Mouse (Mus musculus): Measurements from ENCODE around the gene Lgals9. TPM values are rescaled to one million over a fixed set of nuclear protein-coding genes. Genes with fewer than 3 reads are reported as not detected.

Lgals9 gene
- polyA plus RNA-seq, 1 experiment = 103 TPM

DNA sequence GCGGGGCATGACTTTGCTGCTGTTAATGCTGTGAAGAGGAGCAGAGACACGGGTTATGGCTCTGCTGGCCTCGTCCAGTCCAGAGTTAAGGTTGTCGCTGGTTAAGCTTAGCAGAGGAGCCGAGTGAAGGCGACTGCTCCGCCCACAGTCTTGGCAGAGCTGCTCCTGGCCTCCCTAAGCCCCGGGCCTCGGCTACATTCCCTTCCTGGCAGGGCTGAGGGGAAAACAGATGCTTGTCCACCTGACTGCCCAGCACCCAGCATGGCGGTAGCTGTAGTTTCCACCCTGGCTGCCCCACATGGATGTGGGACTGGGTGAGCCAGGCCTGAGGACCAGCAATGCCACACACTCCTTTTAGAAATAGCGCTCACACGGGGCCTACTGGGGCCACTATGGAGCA lies 31.5 kb upstream of the Lgals9 start:
- H3K4me1 ChIP-seq (ENCODE audit: control insufficient read depth, insufficient read depth, insufficient read length) = no peaks in the 10 kb centered on the region; the same call in 1 of the 2 replicates
- 90% methylated on average over 12 of the region's 12 CpGs for WGBS

DNA sequence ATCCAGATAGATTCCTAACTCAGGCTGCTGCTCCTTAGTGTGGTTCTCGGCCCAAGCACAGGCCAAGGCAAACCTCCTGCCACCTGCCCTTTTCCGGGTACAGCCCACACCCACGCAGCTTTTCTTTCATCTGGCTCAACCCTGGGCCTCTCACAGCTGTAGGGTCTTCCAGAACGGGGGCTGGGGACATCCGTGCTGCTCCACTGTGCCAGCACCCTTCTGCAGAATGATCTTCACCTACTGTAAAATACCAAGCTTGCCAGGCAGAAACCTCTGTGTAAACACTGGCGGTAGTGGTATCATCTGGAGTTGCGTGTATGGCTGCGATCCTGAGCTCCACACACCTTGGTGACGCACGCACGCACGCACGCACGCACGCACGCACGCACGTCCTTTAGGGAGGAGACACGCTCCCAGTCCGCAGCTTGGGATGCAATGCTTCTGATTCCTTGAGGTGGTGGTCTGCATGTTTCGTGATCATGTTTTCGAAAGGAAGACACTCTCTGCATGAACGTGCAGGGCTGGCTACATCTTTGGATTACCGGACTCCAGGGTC lies 31.0 kb upstream of the Lgals9 start:
- Histone ChIP-seq H3K36me3 (ENCODE audit: control insufficient read depth, insufficient read depth, low read length) (peaks cover 2% of the 10 kb centered on the region; the same call in 1 of the 2 replicates), H3K4me1 (ENCODE audit: control insufficient read depth, insufficient read depth, insufficient read length) (no peaks in the 10 kb centered on the region; the same call in 1 of the 2 replicates), H3K27ac (ENCODE audit: insufficient read depth, low read length) (no peak overlapping the region), H3K27me3 (ENCODE audit: control insufficient read depth, insufficient read depth, low read length) (no peaks in the 10 kb centered on the region), H3K4me3 (ENCODE audit: extremely low read depth, insufficient read depth, insufficient read length) (no peak overlapping the region)
- WGBS = 93% methylated on average over 24 of the region's 24 CpGs
- DNase-seq (ENCODE audit: low read depth in 1 of 2, low spot score in 2 of 2) = no peak
- TF ChIP-seq CTCF (IDR thresholded peaks at IDR 0.05; ENCODE audit: extremely low read depth, insufficient read depth, insufficient read length, insufficient replicate concordance) = no peak
- TF ChIP-seq POLR2A (IDR thresholded peaks at IDR 0.05; ENCODE audit: low read depth, low read length) = no peak

More for the DNA sequence above, 31.5 kb upstream of the Lgals9 start:
- no peak for DNase-seq (ENCODE audit: low read depth in 1 of 2, low spot score in 2 of 2)
- TF ChIP-seq POLR2A (IDR thresholded peaks at IDR 0.05; ENCODE audit: low read depth, low read length) = no peak
- TF ChIP-seq CTCF (IDR thresholded peaks at IDR 0.05; ENCODE audit: extremely low read depth, insufficient read depth, insufficient read length, insufficient replicate concordance) = no peak
- no peak overlapping the region for H3K27ac ChIP-seq (ENCODE audit: insufficient read depth, low read length)
- peaks cover 2% of the 10 kb centered on the region; the same call in 1 of the 2 replicates for H3K36me3 ChIP-seq (ENCODE audit: control insufficient read depth, insufficient read depth, low read length)
- no peak overlapping the region for H3K4me3 ChIP-seq (ENCODE audit: extremely low read depth, insufficient read depth, insufficient read length)
- no peaks in the 10 kb centered on the region for H3K27me3 ChIP-seq (ENCODE audit: control insufficient read depth, insufficient read depth, low read length)

DNA sequence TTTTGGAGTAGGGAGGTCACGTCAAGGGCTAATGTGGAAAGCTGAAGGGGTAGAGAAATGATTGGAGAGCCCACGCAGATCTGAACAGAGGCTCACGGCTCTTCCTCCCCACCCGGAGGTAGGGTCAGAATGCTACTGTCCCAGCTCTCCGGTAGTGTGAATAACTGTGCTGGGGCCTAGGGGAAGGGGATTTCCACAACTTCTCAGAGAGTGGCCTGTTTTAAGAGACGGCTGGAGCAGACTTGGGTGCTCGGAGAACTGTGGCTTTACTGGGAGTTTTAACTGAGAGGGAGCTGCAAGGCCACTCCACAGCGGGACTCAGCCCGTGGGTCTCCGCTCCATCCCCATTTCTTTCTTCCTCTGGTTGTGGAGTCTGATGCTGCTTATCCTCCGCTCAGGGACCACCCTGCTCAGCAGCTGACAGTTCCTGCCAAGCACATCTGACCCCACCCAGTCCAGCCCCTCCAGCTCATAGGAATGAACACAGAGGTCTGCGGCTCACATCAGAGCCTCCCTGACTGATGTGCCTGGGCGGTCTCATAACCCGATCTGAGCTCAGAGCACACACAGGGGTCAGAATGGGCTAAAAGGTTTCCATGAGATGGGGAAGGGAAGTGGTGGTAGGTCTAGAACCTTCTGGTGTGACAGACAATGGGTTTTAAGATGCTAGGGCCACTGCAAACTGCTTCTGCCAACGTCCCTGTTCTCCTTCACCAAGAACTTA lies 30.0 kb upstream of the Lgals9 start:
- no peak overlapping the region for H3K4me3 ChIP-seq (ENCODE audit: extremely low read depth, insufficient read depth, insufficient read length)
- H3K4me1 ChIP-seq (ENCODE audit: control insufficient read depth, insufficient read depth, insufficient read length) = no peaks in the 10 kb centered on the region; the same call in 1 of the 2 replicates
- DNase-seq (ENCODE audit: low read depth in 1 of 2, low spot score in 2 of 2) = no peak
- H3K27me3 ChIP-seq (ENCODE audit: control insufficient read depth, insufficient read depth, low read length) = no peaks in the 10 kb centered on the region
- H3K36me3 ChIP-seq (ENCODE audit: control insufficient read depth, insufficient read depth, low read length) = peaks cover 2% of the 10 kb centered on the region; the same call in 1 of the 2 replicates
- TF ChIP-seq POLR2A (IDR thresholded peaks at IDR 0.05; ENCODE audit: low read depth, low read length) (no peak), CTCF (IDR thresholded peaks at IDR 0.05; ENCODE audit: extremely low read depth, insufficient read depth, insufficient read length, insufficient replicate concordance) (no peak)
- 89% methylated on average over 15 of the region's 15 CpGs for WGBS
- no peak overlapping the region for H3K27ac ChIP-seq (ENCODE audit: insufficient read depth, low read length)

DNA sequence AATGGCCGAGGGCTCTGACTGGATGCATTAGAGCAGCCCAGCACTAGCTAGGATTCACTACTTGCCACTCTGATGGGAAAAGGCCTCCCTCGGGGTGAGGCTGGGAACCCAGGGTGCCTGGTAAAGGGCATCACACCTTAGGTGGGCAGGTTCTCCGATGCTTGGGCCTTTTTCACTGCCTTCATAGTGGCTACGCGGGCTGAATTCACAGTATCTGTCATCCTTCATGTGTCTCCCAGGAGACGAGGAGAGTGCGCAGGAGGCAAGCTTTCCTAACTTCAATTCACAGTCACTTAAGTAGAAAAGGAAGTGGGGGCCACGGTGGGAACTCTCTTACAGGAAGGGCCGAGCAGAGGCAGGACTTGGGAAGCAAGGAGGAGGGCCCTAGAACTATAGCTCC lies 29.1 kb upstream of the Lgals9 start:
- no peak for DNase-seq (ENCODE audit: low read depth in 1 of 2, low spot score in 2 of 2)
- WGBS = 79% methylated on average over 9 of the region's 9 CpGs
- H3K27me3 ChIP-seq (ENCODE audit: control insufficient read depth, insufficient read depth, low read length) = no peaks in the 10 kb centered on the region
- no peaks in the 10 kb centered on the region; the same call in 1 of the 2 replicates for H3K4me1 ChIP-seq (ENCODE audit: control insufficient read depth, insufficient read depth, insufficient read length)
- no peak for TF ChIP-seq CTCF (IDR thresholded peaks at IDR 0.05; ENCODE audit: extremely low read depth, insufficient read depth, insufficient read length, insufficient replicate concordance)
- TF ChIP-seq POLR2A (IDR thresholded peaks at IDR 0.05; ENCODE audit: low read depth, low read length) = no peak
- H3K27ac ChIP-seq (ENCODE audit: insufficient read depth, low read length) = no peak overlapping the region
- H3K36me3 ChIP-seq (ENCODE audit: control insufficient read depth, insufficient read depth, low read length) = peaks cover 2% of the 10 kb centered on the region; the same call in 1 of the 2 replicates
- H3K4me3 ChIP-seq (ENCODE audit: extremely low read depth, insufficient read depth, insufficient read length) = no peak overlapping the region

DNA sequence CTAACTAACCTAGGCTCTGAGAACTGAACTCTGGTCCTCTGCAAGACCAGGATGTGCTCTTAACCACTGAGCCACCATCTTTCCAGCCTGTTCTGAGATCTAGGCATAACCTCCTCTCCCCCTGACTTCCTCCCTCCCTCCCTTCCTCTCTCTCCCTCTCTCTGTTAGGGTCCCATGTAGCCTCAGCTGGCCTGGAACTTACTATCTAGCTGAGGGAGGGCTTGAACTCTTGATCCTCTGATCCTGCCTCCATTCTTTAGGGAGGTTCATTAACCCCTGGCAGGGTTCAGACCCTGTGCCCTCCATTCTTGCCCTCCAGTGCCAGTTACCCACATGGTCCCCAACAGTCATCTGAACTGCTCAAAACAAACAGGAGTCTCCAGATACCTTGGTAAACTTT lies 28.3 kb upstream of the Lgals9 start:
- TF ChIP-seq POLR2A (IDR thresholded peaks at IDR 0.05; ENCODE audit: low read depth, low read length) (no peak), CTCF (IDR thresholded peaks at IDR 0.05; ENCODE audit: extremely low read depth, insufficient read depth, insufficient read length, insufficient replicate concordance) (no peak)
- Histone ChIP-seq H3K4me3 (ENCODE audit: extremely low read depth, insufficient read depth, insufficient read length) (no peak overlapping the region), H3K27ac (ENCODE audit: insufficient read depth, low read length) (no peak overlapping the region), H3K4me1 (ENCODE audit: control insufficient read depth, insufficient read depth, insufficient read length) (no peaks in the 10 kb centered on the region; the same call in 1 of the 2 replicates), H3K27me3 (ENCODE audit: control insufficient read depth, insufficient read depth, low read length) (no peaks in the 10 kb centered on the region), H3K36me3 (ENCODE audit: control insufficient read depth, insufficient read depth, low read length) (peaks cover 2% of the 10 kb centered on the region; the same call in 1 of the 2 replicates)
- no peak for DNase-seq (ENCODE audit: low read depth in 1 of 2, low spot score in 2 of 2)

DNA sequence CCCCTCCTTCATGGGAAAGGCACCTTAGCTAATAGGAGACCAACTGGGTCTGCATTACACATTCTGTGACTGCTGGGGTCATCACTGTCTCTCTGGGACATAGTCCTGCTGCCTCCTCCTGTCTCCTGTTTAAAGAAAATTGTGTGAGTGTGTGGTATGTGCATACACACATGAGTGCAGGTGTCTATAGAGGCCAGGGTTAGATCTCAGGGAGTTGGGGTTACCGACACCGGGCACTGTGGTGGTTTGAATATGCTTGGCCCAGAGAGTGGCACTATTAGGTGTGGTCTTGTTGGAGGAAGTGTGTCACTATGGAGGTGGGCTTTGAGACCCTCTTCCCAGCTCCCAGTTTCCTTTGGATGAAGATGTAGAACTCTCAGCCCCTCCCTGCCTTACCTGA lies 27.8 kb upstream of the Lgals9 start:
- 98% methylated on average over 2 of the region's 2 CpGs for WGBS
- Histone ChIP-seq H3K27me3 (ENCODE audit: control insufficient read depth, insufficient read depth, low read length) (no peaks in the 10 kb centered on the region), H3K36me3 (ENCODE audit: control insufficient read depth, insufficient read depth, low read length) (peaks cover 2% of the 10 kb centered on the region; the same call in 1 of the 2 replicates), H3K27ac (ENCODE audit: insufficient read depth, low read length) (no peak overlapping the region), H3K4me3 (ENCODE audit: extremely low read depth, insufficient read depth, insufficient read length) (no peak overlapping the region), H3K4me1 (ENCODE audit: control insufficient read depth, insufficient read depth, insufficient read length) (no peaks in the 10 kb centered on the region; the same call in 1 of the 2 replicates)
- no peak for DNase-seq (ENCODE audit: low read depth in 1 of 2, low spot score in 2 of 2)
- no peak for TF ChIP-seq POLR2A (IDR thresholded peaks at IDR 0.05; ENCODE audit: low read depth, low read length)
- TF ChIP-seq CTCF (IDR thresholded peaks at IDR 0.05; ENCODE audit: extremely low read depth, insufficient read depth, insufficient read length, insufficient replicate concordance) = no peak

DNA sequence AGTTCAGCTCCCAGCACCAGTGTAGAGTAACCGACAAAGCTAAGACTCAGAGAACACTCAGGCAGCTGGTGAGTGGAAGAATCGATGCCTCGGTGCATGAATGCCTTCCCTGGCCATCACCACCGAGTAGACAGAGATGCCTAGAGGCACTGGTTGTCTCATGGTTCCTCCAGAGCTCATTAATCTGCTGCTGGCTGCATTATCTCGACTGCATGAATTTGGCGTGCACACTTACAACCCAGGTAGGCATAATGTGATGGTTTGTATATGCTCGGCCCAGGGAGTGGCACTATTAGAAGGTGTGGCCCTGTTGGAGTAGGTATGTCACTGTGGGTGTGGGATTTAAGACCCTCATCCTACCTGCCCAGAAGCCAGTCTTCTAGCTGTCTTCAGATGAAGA lies 24.1 kb upstream of the Lgals9 start:
- peaks cover 8% of the 10 kb centered on the region for H3K4me1 ChIP-seq (ENCODE audit: control insufficient read depth, insufficient read depth, insufficient read length)
- H3K27me3 ChIP-seq (ENCODE audit: control insufficient read depth, insufficient read depth, low read length) = no peaks in the 10 kb centered on the region
- no peaks in the 10 kb centered on the region for H3K36me3 ChIP-seq (ENCODE audit: control insufficient read depth, insufficient read depth, low read length)
- TF ChIP-seq POLR2A (IDR thresholded peaks at IDR 0.05; ENCODE audit: low read depth, low read length) (no peak), CTCF (IDR thresholded peaks at IDR 0.05; ENCODE audit: extremely low read depth, insufficient read depth, insufficient read length, insufficient replicate concordance) (no peak)
- H3K27ac ChIP-seq (ENCODE audit: insufficient read depth, low read length) = no peak overlapping the region
- no peak overlapping the region for H3K4me3 ChIP-seq (ENCODE audit: extremely low read depth, insufficient read depth, insufficient read length)
- no peak for DNase-seq (ENCODE audit: low read depth in 1 of 2, low spot score in 2 of 2)
- WGBS = 89% methylated on average over 7 of the region's 7 CpGs
